Mouse (Mus musculus) gastrocnemius, postnatal 4 days (tissue): ENCODE measurements around the gene Nphp3. TPM values are rescaled to one million over a fixed set of nuclear protein-coding genes. Genes with fewer than 3 reads are reported as not detected.

Experiments used
- DNase-seq, 2 experiments: peaks; one replicate each; pipeline ENCODE4 v3.0.0; 2021 to 2022; ENCODE audit warnings: low spot score in 2 of 2, mixed read lengths in 2 of 2
- long read RNA-seq, 2 experiments: library from polyadenylated mRNA; stranded (forward); transcript quantifications; one replicate each; pipeline ENCODE4 v2.0.0; 2021
- total RNA-seq, 2 experiments: library from RNA; stranded (reverse); gene quantifications; 2 replicates each; pipeline ENCODE4 v1.2.3; 2021

Nphp3 gene
- 1 to 10 TPM; 4.8 to 6.5 TPM for total RNA-seq
- long read RNA-seq, experiment 1, partial matches to known transcripts = 1 of 3 reads
- long read RNA-seq, experiment 1, other reads (novel, unspliced or antisense) = 2 of 3 reads
- long read RNA-seq, experiment 2, full-length matches to known transcripts = 1 of 2 reads
- long read RNA-seq, experiment 2, partial matches to known transcripts = 1 of 2 reads
- long read RNA-seq, experiment 2, other reads (novel, unspliced or antisense) = 0 of 2 reads

DNA sequence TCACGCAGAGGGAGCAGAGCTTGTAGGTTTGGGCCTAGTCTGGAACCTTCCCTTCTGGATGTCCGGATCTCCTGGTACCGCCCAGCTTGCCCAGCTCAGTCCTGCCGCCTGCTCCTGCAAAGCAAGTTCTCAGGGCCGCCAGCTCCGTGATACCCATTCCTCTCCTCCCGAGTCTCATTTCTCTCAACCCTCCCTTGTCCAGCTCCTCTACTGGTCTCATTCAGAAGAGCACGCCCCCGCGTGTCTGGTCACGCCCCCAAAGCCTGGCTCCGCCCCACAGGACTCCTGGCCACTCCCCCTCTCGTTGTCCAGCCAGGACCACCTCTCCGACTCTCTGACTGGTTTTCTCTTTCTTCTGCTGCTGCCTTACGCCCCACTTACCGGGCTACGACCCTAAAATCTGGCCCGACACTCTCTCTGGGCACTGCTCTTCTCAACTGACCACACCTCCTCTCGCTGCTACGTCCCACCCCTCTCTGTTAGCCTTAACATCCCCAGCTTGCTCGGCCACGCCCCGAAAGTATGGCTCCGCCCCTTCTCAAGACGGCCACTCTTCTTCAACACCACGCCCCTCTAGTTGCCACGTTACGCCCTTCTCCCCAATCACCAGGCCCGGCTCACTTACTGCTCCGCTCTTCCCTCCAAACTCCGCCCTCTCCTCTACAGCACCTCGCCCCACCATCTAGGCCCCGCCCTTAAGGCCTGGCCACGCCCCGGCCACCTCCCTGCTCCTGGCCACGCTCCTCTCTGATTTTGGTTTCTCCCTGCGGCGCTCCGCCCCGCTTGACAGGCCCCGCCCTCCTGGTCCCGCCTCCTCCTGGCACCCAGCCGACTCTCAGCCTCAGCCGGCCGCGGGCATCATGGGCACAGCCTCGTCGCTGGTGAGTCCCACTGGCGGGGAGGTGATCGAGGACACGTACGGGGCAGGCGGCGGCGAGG, at the start of gene Nphp3:
TSS of gene Nphp3 (plus strand) at position 624 of the 939 bp plus-strand sequence.
- peak; percentile 96 to 99 for DNase-seq

- DNase-seq = no peak
Measured at GRCm38 (mm10) chr9:103958722-103959121, 43.6 kb upstream of the Nphp3 start.

DNA sequence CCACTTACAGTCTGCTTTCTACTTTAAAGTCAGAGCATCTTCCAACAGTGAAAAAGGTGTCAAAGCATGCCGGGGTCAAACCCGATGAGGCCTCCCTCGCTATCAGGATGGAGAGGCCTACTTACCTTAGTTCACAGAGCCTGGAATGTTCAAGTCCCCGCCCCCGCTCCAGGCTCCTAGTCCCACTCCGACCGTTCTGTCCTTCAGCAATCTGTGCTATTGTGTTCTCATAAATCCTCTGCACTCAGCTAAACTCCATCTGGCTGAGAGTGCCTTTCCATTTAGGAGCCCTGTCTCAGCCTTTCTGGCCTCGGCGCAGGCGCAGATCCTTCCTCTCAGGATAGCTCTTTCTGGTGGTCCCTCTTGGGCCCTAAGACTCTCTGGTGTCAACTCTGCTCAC, 42.4 kb upstream of the Nphp3 start:
- DNase-seq = no peak

GRCm38 (mm10) chr9:103996496-103996895, 5.8 kb upstream of the Nphp3 start:
- peak in 1 of 2 experiments; percentile 22 for DNase-seq

- DNase-seq = no peak
Measured at GRCm38 (mm10) chr9:104000601-104001000, 1.7 kb upstream of the Nphp3 start.

DNA sequence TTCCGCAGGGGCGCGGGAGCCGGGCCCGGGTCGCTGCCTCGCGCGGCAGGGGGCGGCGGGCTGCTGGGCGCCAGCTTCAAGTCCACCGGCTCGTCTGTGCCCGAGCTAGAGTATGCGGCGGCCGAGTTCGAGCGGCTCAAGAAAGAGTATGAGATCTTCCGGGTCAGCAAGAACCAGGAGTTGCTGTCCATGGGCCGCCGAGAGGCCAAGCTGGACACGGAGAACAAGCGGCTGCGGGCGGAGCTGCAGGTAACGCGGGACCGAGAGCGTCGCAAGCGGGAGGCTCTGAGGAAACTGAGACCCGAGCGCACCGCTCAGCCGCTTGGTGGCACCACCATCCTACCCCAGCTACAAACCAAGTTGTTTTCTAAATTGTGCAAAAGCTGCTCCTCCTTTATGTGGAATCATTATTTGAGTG, 578 bp downstream of the Nphp3 start:
- DNase-seq = no peak

GRCm38 (mm10) chr9:104014526-104014925, 12.2 kb downstream of the Nphp3 start:
- DNase-seq = no peak

- no peak for DNase-seq
Measured at GRCm38 (mm10) chr9:104021026-104021425, 18.7 kb downstream of the Nphp3 start.

GRCm38 (mm10) chr9:104027186-104027585, 24.8 kb downstream of the Nphp3 start:
- DNase-seq = no peak

GRCm38 (mm10) chr9:104029861-104030260, 27.5 kb downstream of the Nphp3 start:
- no peak for DNase-seq

- no peak for DNase-seq
Measured at GRCm38 (mm10) chr9:104034231-104034630, 31.9 kb downstream of the Nphp3 start.

GRCm38 (mm10) chr9:104034718-104035117, 32.4 kb downstream of the Nphp3 start:
- DNase-seq = no peak

DNA sequence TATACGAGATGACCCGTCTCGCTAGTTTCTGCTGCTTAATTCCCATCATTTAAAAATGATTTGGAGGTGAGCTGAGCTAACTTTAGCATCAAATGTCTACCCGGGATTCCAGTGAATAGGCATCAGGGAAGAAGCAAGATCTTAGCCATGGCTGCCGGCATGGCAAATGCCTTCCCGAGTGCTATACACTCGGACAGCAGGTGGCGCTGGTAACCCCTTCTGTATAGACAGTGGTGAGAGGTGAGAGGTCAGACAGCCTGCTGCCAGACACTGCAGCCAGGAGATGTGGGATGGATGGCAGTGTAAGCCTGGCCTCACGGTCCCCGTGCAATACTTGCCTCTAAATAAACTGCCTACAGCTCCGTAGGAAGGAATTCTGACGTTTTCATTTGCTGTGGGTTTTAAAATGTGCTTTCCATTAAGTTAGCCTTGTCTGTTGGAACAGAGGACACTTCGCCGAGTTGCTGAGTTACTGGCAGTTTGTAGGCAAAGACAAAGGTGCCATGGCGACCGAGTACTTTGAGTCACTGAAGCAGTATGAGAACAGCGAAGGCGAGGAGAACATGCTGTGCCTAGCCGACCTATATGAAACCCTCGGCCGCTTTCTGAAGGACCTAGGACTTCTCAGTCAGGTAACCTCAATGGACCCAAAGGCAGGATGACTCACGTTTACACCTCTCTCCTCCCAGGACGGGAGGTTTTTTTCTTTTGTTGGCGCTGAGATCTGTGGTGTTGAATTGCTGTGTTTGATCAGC, 33.1 kb downstream of the Nphp3 start:
- peak; percentile 47 to 71 for DNase-seq

DNA sequence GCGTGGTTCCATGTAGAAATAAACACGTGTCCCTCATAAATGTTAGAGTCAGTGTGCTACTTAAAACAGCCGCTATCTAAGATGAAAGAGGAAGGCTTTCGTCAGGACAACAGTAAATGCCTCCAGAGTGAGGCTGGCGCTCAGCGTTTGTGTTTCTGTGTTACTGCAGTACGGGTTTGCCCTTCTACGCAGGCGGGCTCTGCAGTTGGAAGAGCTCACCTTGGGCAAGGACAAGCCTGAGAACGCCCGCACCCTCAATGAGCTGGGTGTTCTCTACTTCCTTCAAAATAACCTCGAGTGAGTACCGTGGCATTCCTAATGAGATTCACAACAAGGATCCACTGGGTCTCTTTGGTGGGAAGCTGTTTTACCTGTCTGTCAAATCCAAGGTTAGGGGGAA, 35.9 kb downstream of the Nphp3 start:
- DNase-seq = no peak

DNA sequence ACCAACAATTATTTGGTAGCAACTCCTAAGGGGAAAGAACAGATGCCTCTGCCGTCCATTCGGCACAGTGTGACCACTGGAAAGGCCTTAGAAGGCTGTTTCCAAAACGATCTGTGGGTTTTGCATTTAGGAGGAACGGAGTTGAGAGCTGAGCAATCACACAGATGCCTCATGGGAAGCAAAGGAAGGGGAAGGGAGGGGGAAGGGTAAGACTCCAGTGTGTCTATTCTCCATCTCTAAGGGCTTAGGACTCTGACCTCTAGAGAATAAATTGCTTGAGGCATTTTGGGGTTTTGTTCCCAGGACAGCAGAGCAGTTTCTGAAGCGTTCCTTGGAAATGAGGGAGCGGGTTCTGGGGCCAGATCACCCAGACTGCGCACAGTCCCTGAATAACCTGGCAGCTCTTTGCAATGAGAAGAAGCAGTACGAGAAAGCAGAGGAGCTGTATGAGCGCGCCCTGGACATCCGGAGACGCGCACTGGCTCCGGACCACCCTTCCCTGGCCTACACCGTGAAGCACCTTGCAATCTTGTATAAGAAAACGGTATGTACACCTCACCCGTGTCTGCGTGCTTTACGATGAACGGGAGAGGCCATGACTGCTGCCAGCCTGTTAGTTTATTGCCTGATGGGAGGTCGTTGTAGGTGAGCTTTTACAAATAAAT, 36.8 kb downstream of the Nphp3 start:
- DNase-seq = no peak

- DNase-seq = no peak
Measured at GRCm38 (mm10) chr9:104039742-104040141, 37.4 kb downstream of the Nphp3 start.

DNA sequence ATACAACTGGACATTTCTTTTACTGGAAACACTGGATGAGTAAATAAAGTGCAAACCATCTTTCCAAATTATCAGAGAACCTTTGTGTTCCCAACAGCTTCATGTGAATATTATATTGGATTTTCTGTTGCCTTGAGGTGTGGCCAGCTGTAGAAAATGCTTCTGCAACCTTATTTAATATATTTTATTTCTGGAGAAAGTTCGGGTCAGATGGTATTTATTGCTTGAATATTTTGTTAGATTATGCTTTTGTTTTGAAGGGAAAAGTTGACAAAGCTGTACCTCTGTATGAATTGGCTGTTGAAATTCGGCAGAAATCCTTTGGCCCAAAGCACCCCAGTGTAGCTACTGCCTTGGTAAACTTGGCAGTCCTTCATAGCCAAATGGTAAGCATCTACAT, 38.0 kb downstream of the Nphp3 start, which contains the start of gene Gm28305:
TSS of gene Gm28305 (plus strand) at position 301 of the 400 bp plus-strand sequence.
- DNase-seq = no peak

GRCm38 (mm10) chr9:104043676-104044075, 41.3 kb downstream of the Nphp3 start:
- no peak for DNase-seq

DNA sequence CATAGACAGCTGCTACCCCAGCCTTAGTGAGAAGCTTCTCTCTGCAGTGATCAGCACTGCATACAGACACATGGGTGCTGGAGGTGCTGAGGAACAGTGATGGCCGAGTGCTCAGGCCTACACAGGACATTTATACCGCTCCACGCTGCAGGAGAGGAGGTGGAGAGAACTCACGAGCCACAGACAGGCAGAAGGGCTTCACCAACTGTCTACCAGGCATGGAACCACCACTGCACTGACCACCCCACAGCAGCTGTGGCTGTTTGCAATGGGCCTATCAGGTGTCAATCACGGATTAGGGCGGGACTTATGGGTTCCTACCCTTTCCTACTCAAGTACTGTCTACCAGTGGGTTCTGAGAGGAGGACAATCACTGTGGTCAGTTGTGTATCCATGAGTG, 48.7 kb downstream of the Nphp3 start:
- no peak for DNase-seq

GRCm38 (mm10) chr9:104062430-104063243, 60.3 kb downstream of the Nphp3 start, which contains the start of gene Uba5:
TSS of gene Uba5 (minus strand) at chr9:104063134.
- peak; percentile 59 to 78 for DNase-seq
